Mouse (Mus musculus) midbrain, embryonic 15.5 days (tissue): ENCODE results near the gene Chchd2. TPM values are rescaled to one million over a fixed set of nuclear protein-coding genes. Genes with fewer than 3 reads are reported as not detected.
"Not testable (repeated sequence)": the region's sequence is repeated elsewhere in the genome, so short reads cannot be mapped to it uniquely, and the experiment has no call there.

ENCODE experiments used
- ATAC-seq: fragments of 200-750 bp; cut with Nextera tagmentation; replicated peaks from 2 replicates; pipeline ENCODE4 v1.8.0; 2017; ENCODE audit warnings: moderate TSS enrichment
- H3K27ac ChIP-seq: fragments of 300-500 bp; sonication (generic); 2 replicates; pipeline ENCODE4 v1.5.1; 2015; ENCODE audit warnings: mild to moderate bottlenecking, inconsistent platforms
- H3K27me3 ChIP-seq: fragments of 300-500 bp; sonication (generic); replicated peaks from 2 replicates; pipeline ENCODE4 v1.6.1; 2015; ENCODE audit warnings: inconsistent platforms
- H3K36me3 ChIP-seq: fragments of 300-500 bp; sonication (generic); replicated peaks from 2 replicates; pipeline ENCODE4 v1.6.1; 2015; ENCODE audit warnings: inconsistent platforms
- H3K4me1 ChIP-seq: fragments of 300-500 bp; sonication (generic); 2 replicates; pipeline ENCODE4 v1.6.1; 2015; ENCODE audit warnings: inconsistent platforms
- H3K4me2 ChIP-seq: fragments of 300-500 bp; sonication (generic); 2 replicates; pipeline ENCODE4 v1.6.1; 2015; ENCODE audit warnings: inconsistent platforms, mild to moderate bottlenecking, moderate library complexity
- H3K4me3 ChIP-seq: fragments of 300-500 bp; sonication (generic); 2 replicates; pipeline ENCODE4 v1.5.1; 2015; ENCODE audit warnings: mild to moderate bottlenecking, inconsistent platforms
- H3K9ac ChIP-seq: fragments of 300-500 bp; sonication (generic); 2 replicates; pipeline ENCODE4 v1.6.1; 2015; ENCODE audit warnings: mild to moderate bottlenecking, inconsistent platforms
- H3K9me3 ChIP-seq: fragments of 300-500 bp; sonication (generic); 2 replicates; pipeline ENCODE4 v1.6.1; 2016; ENCODE audit warnings: inconsistent platforms
- WGBS: fragments of 180-500 bp; shearing (Covaris S2); methylation state at CpG from one replicate; pipeline ENCODE4 v1.1.7; 2015; ENCODE audit warnings: mixed read lengths; 5-methylcytosine and 5-hydroxymethylcytosine counted together
- polyA plus RNA-seq: library from polyadenylated mRNA; unstranded; fragments of >200 nt; fragmentation: Nextera tagmentation; extraction: Ambion mirVana; gene quantifications from 2 replicates; pipeline ENCODE4 v1.2.1, GENCODE M21; 2015

Gene Chchd2
- polyA plus RNA-seq: 674 and 719 TPM in 2 replicates

GRCm38 (mm10) chr5:129886911-129887636, at the start of gene Chchd2:
Gene Chchd2, minus strand, starts transcription at chr5:129887470.
- Histone ChIP-seq H3K36me3 (peaks cover 4% of the 10 kb centered on the region; the same call in 1 of the 2 replicates), H3K27me3 (no peaks in the 10 kb centered on the region), H3K9ac (peak within 1 kb of the TSS; percentile 94), H3K27ac (peak within 1 kb of the TSS; percentile 93), H3K4me2 (peak within 1 kb of the TSS; percentile 56), H3K9me3 (no peaks in the 10 kb centered on the region), H3K4me1 (peaks cover 29% of the 10 kb centered on the region), H3K4me3 (peak within 1 kb of the TSS; percentile 95)
- WGBS: under 1% methylated on average over 46 of the region's 46 CpGs
- peak; percentile 100 for ATAC-seq

- H3K36me3 ChIP-seq: no peaks in the 10 kb centered on the region
- WGBS: 16% methylated on average over 4 of the region's 4 CpGs
- no peaks in the 10 kb centered on the region for H3K27me3 ChIP-seq
- H3K4me3 ChIP-seq: no peak overlapping the region
- no peak overlapping the region for H3K27ac ChIP-seq
- H3K9me3 ChIP-seq: no peaks in the 10 kb centered on the region
- no peak overlapping the region for H3K4me2 ChIP-seq
- H3K9ac ChIP-seq: no peak overlapping the region
- no peaks in the 10 kb centered on the region for H3K4me1 ChIP-seq
- no peak for ATAC-seq
These were observed 49.7 kb upstream of the Chchd2 start for GRCm38 (mm10) chr5:129936941-129937340.

GRCm38 (mm10) chr5:129929924-129930855, 42.9 kb upstream of the Chchd2 start:
- Histone ChIP-seq H3K4me1 (no peaks in the 10 kb centered on the region), H3K9ac (no peak overlapping the region), H3K9me3 (no peaks in the 10 kb centered on the region), H3K27me3 (no peaks in the 10 kb centered on the region), H3K27ac (no peak overlapping the region), H3K36me3 (no peaks in the 10 kb centered on the region), H3K4me2 (no peak overlapping the region), H3K4me3 (no peak overlapping the region)
- WGBS: 54% methylated on average over 9 of the region's 9 CpGs
- ATAC-seq: no peak

- Histone ChIP-seq H3K9ac (no peak overlapping the region), H3K27ac (no peak overlapping the region), H3K27me3 (no peaks in the 10 kb centered on the region), H3K4me2 (no peak overlapping the region), H3K4me1 (no peaks in the 10 kb centered on the region), H3K4me3 (no peak overlapping the region), H3K36me3 (no peaks in the 10 kb centered on the region), H3K9me3 (no peaks in the 10 kb centered on the region)
- 77% methylated on average over 5 of the region's 5 CpGs for WGBS
- no peak for ATAC-seq
These were observed 38.7 kb upstream of the Chchd2 start for GRCm38 (mm10) chr5:129925933-129926332.

- no peak overlapping the region for H3K4me2 ChIP-seq
- H3K4me1 ChIP-seq: no peaks in the 10 kb centered on the region
- no peaks in the 10 kb centered on the region for H3K9me3 ChIP-seq
- H3K36me3 ChIP-seq: no peaks in the 10 kb centered on the region
- 89% methylated on average over 8 of the region's 8 CpGs for WGBS
- no peak overlapping the region for H3K9ac ChIP-seq
- no peaks in the 10 kb centered on the region for H3K27me3 ChIP-seq
- ATAC-seq: no peak
- no peak overlapping the region for H3K4me3 ChIP-seq
- no peak overlapping the region for H3K27ac ChIP-seq
These were observed 37.7 kb upstream of the Chchd2 start for GRCm38 (mm10) chr5:129924820-129925452.

- H3K4me1 ChIP-seq: no peaks in the 10 kb centered on the region
- ATAC-seq: no peak
- no peak overlapping the region for H3K27ac ChIP-seq
- WGBS: 92% methylated on average over 4 of the region's 4 CpGs
- no peak overlapping the region for H3K9ac ChIP-seq
- no peaks in the 10 kb centered on the region for H3K27me3 ChIP-seq
- no peak overlapping the region for H3K4me2 ChIP-seq
- no peak overlapping the region for H3K4me3 ChIP-seq
- no peaks in the 10 kb centered on the region for H3K9me3 ChIP-seq
- no peaks in the 10 kb centered on the region for H3K36me3 ChIP-seq
These were observed 34.7 kb upstream of the Chchd2 start for GRCm38 (mm10) chr5:129921972-129922371.

- H3K4me2 ChIP-seq: no peak overlapping the region
- WGBS: 69% methylated on average over 8 of the region's 8 CpGs
- no peak for ATAC-seq
- no peaks in the 10 kb centered on the region for H3K4me1 ChIP-seq
- no peak overlapping the region for H3K9ac ChIP-seq
- no peak overlapping the region for H3K27ac ChIP-seq
- H3K36me3 ChIP-seq: no peaks in the 10 kb centered on the region
- no peaks in the 10 kb centered on the region for H3K27me3 ChIP-seq
- H3K4me3 ChIP-seq: no peak overlapping the region
- no peaks in the 10 kb centered on the region for H3K9me3 ChIP-seq
These were observed 32.0 kb upstream of the Chchd2 start for GRCm38 (mm10) chr5:129919320-129919719.

- WGBS: 81% methylated on average over 9 of the region's 9 CpGs
- no peak overlapping the region for H3K4me2 ChIP-seq
- no peaks in the 10 kb centered on the region for H3K9me3 ChIP-seq
- H3K9ac ChIP-seq: no peak overlapping the region
- H3K27me3 ChIP-seq: no peaks in the 10 kb centered on the region
- H3K4me1 ChIP-seq: no peaks in the 10 kb centered on the region
- no peak overlapping the region for H3K27ac ChIP-seq
- H3K36me3 ChIP-seq: no peaks in the 10 kb centered on the region
- no peak for ATAC-seq
- no peak overlapping the region for H3K4me3 ChIP-seq
These were observed 31.5 kb upstream of the Chchd2 start for GRCm38 (mm10) chr5:129918752-129919151.

- Histone ChIP-seq H3K27ac (no peak overlapping the region), H3K36me3 (no peaks in the 10 kb centered on the region), H3K9me3 (no peaks in the 10 kb centered on the region), H3K9ac (no peak overlapping the region), H3K4me3 (no peak overlapping the region), H3K4me1 (no peaks in the 10 kb centered on the region), H3K4me2 (no peak overlapping the region), H3K27me3 (no peaks in the 10 kb centered on the region)
- ATAC-seq: no peak
- 93% methylated on average over 24 of the region's 24 CpGs for WGBS
These were observed 30.9 kb upstream of the Chchd2 start for GRCm38 (mm10) chr5:129918065-129918651.

- H3K9ac ChIP-seq, ATAC-seq, H3K27me3 ChIP-seq, H3K36me3 ChIP-seq, H3K4me3 ChIP-seq, H3K4me1 ChIP-seq, H3K4me2 ChIP-seq, H3K9me3 ChIP-seq, H3K27ac ChIP-seq: not testable (repeated sequence)
- 87% methylated on average over 11 of the region's 11 CpGs for WGBS
These were observed 28.2 kb upstream of the Chchd2 start for GRCm38 (mm10) chr5:129915491-129915890.

- ATAC-seq: no peak
- 24% methylated on average over 2 of the region's 2 CpGs for WGBS
These were observed 26.8 kb upstream of the Chchd2 start for GRCm38 (mm10) chr5:129914024-129914423.

GRCm38 (mm10) chr5:129909591-129909990, 22.3 kb upstream of the Chchd2 start:
- no peaks in the 10 kb centered on the region for H3K9me3 ChIP-seq
- 85% methylated on average over 7 of the region's 7 CpGs for WGBS
- H3K36me3 ChIP-seq: no peaks in the 10 kb centered on the region
- no peak overlapping the region for H3K4me3 ChIP-seq
- no peak for ATAC-seq
- peaks cover 13% of the 10 kb centered on the region for H3K4me1 ChIP-seq
- no peak overlapping the region for H3K27ac ChIP-seq
- H3K27me3 ChIP-seq: no peaks in the 10 kb centered on the region
- no peak overlapping the region for H3K9ac ChIP-seq
- peak overlapping the region; percentile 72; the same call in 1 of the 2 replicates for H3K4me2 ChIP-seq

More at GRCm38 (mm10) chr5:129914024-129914423, 26.8 kb upstream of the Chchd2 start:
- no peak overlapping the region for H3K4me3 ChIP-seq
- no peak overlapping the region for H3K9ac ChIP-seq
- no peaks in the 10 kb centered on the region for H3K27me3 ChIP-seq
- H3K27ac ChIP-seq: no peak overlapping the region
- H3K4me1 ChIP-seq: peaks cover 5% of the 10 kb centered on the region
- no peaks in the 10 kb centered on the region for H3K9me3 ChIP-seq
- H3K4me2 ChIP-seq: no peak overlapping the region
- no peaks in the 10 kb centered on the region for H3K36me3 ChIP-seq
